In genomic region chr12:78219191-78219825, GRCm38 (mm10) we compare ENCODE assay signal across 19 mouse cellular contexts. TPM values are rescaled to one million over a fixed set of nuclear protein-coding genes. Genes with fewer than 3 reads are reported as not detected.
DNase-seq lines count a peak whose midpoint lies in the region; ATAC-seq and TF ChIP-seq lines count a peak whose summit lies in the region.
"Had no signal": no experiment of that assay in that cellular context is flagged by ENCODE, and none has a peak within 500 bp of the region (broad histone marks: within the 10 kb centered on the region; RNA-seq: fewer than 3 reads in every experiment).

No protein-coding gene starts in this region.

- 59% methylated on average over 4 of the region's 4 CpGs for WGBS in intestine, postnatal 0 days
- WGBS in intestine, embryonic 16.5 days, result 75% methylated on average over 4 of the region's 4 CpGs
- WGBS in macrophage (ENCODE audit: missing documents), result 23% methylated on average over 4 of the region's 4 CpGs

- DNase-seq in 416B (ENCODE audit: low read depth), result peak; percentile 64
- peak; percentile 47 for DNase-seq in NIH3T3 (ENCODE audit: low read depth)
- no peak for DNase-seq in urinary bladder, adult 2 months (ENCODE audit: low spot score)
- no peak for DNase-seq in left cerebral cortex, postnatal 25 days (ENCODE audit: low spot score in 2 of 2)
- DNase-seq: cerebellum, adult 11 months; layer of hippocampus, adult 9-11 months; left cerebral cortex, postnatal 4 days had no signal

- no peak overlapping the region for H3K9ac ChIP-seq in intestine, postnatal 0 days (ENCODE audit: low read depth, low read length)
- H3K9ac ChIP-seq in intestine, embryonic 16.5 days (ENCODE audit: low read depth, low read length), result no peak overlapping the region
- H3K9ac ChIP-seq: embryonic facial prominence, embryonic 12.5 days; hindbrain, embryonic 15.5 days; liver, embryonic 15.5 days; midbrain, embryonic 12.5 days had no signal

- peak overlapping the region; percentile 47 for H3K4me2 ChIP-seq in intestine, postnatal 0 days (replicated peaks; ENCODE audit: low read depth)
- no peak overlapping the region for H3K4me2 ChIP-seq in intestine, embryonic 16.5 days (ENCODE audit: low read depth, low read length)
- H3K4me2 ChIP-seq: embryonic facial prominence, embryonic 12.5 days; hindbrain, embryonic 15.5 days; liver, embryonic 15.5 days; midbrain, embryonic 12.5 days had no signal

- no peaks in the 10 kb centered on the region for H3K9me3 ChIP-seq in intestine, postnatal 0 days (ENCODE audit: control insufficient read depth)
- no peaks in the 10 kb centered on the region for H3K9me3 ChIP-seq in intestine, embryonic 16.5 days (ENCODE audit: control insufficient read depth, low read length)
- H3K9me3 ChIP-seq: embryonic facial prominence, embryonic 12.5 days; hindbrain, embryonic 15.5 days; liver, embryonic 15.5 days; midbrain, embryonic 12.5 days had no signal

- ATAC-seq in intestine, postnatal 0 days, result no peak
- no peak for ATAC-seq in intestine, embryonic 16.5 days
- no peak for ATAC-seq in megakaryocyte-erythroid progenitor cell, adult 5-6 weeks (replicated peaks; ENCODE audit: low FRiP score, low TSS enrichment, poor library complexity, severe bottlenecking)

- 0 out of 2 replicates have a peak overlapping the region, but pooled peaks have one; percentile 18 for H3K4me3 ChIP-seq in intestine, postnatal 0 days (ENCODE audit: low read depth, low read length)
- H3K4me3 ChIP-seq in intestine, embryonic 16.5 days (ENCODE audit: low read length), result no peak overlapping the region
- H3K4me3 ChIP-seq in macrophage (ENCODE audit: inconsistent target), result peak overlapping the region; percentile 12; the same call in 1 of the 2 replicates
- H3K4me3 ChIP-seq: embryonic facial prominence, embryonic 12.5 days; hindbrain, embryonic 15.5 days; liver, embryonic 15.5 days; midbrain, embryonic 12.5 days had no signal

- H3K36me3 ChIP-seq in intestine, postnatal 0 days (ENCODE audit: control insufficient read depth, insufficient read depth), result no peaks in the 10 kb centered on the region
- no peaks in the 10 kb centered on the region for H3K36me3 ChIP-seq in intestine, embryonic 16.5 days (ENCODE audit: control insufficient read depth, insufficient read depth, low read length)
- no peaks in the 10 kb centered on the region for H3K36me3 ChIP-seq in macrophage (ENCODE audit: inconsistent target)
- H3K36me3 ChIP-seq: embryonic facial prominence, embryonic 12.5 days; hindbrain, embryonic 15.5 days; liver, embryonic 15.5 days; midbrain, embryonic 12.5 days had no signal

- H3K79me2 ChIP-seq in macrophage (ENCODE audit: inconsistent target), result no peaks in the 10 kb centered on the region

- H3K27me3 ChIP-seq in intestine, postnatal 0 days (replicated peaks; ENCODE audit: control insufficient read depth, insufficient read depth, low read length), result no peaks in the 10 kb centered on the region
- no peaks in the 10 kb centered on the region for H3K27me3 ChIP-seq in intestine, embryonic 16.5 days (replicated peaks; ENCODE audit: control insufficient read depth, insufficient read depth, low read length)
- H3K27me3 ChIP-seq: embryonic facial prominence, embryonic 12.5 days; hindbrain, embryonic 15.5 days; liver, embryonic 15.5 days; midbrain, embryonic 12.5 days had no signal

- H3K4me1 ChIP-seq in intestine, postnatal 0 days (replicated peaks; ENCODE audit: control insufficient read depth, insufficient read depth, low read length), result no peaks in the 10 kb centered on the region
- no peaks in the 10 kb centered on the region for H3K4me1 ChIP-seq in intestine, embryonic 16.5 days (ENCODE audit: control insufficient read depth, insufficient read depth, low read length)
- H3K4me1 ChIP-seq: embryonic facial prominence, embryonic 12.5 days; hindbrain, embryonic 15.5 days; liver, embryonic 15.5 days; midbrain, embryonic 12.5 days had no signal

- no peak overlapping the region for H3K27ac ChIP-seq in intestine, postnatal 0 days (ENCODE audit: low read depth, low read length)
- H3K27ac ChIP-seq in intestine, embryonic 16.5 days (ENCODE audit: low read length), result no peak overlapping the region
- no peak overlapping the region for H3K27ac ChIP-seq in macrophage
- H3K27ac ChIP-seq: embryonic facial prominence, embryonic 12.5 days; hindbrain, embryonic 15.5 days; liver, embryonic 15.5 days; midbrain, embryonic 12.5 days had no signal

- no peak for TF ChIP-seq CTCF in intestine, postnatal 0 days (IDR thresholded peaks at IDR 0.05; ENCODE audit: low read depth)

- intact Hi-C loops in left cerebral cortex, postnatal 25 days (cut with DNase I), result no loop called here

RNA-seq across cellular contexts. Expression of gene Gphn, which starts 6.9 kb away (rescaled TPM):
- polyA plus RNA-seq in intestine, postnatal 0 days (2015; fragmentation: Nextera tagmentation; extraction: Ambion mirVana), result 7.1 and 9.1 TPM in 2 replicates
- polyA plus RNA-seq in intestine, embryonic 16.5 days (2015; fragmentation: Nextera tagmentation; extraction: Ambion mirVana), result 12.8 and 13.9 TPM in 2 replicates
- 10 to 100 TPM; 23.3 to 57.8 (median 35.7) TPM for total RNA-seq in macrophage (2018; cell fraction: chromatin; rRNA removed)
- 10 to 100 TPM; 11.8 to 20.5 (median 15.6) TPM for total RNA-seq in macrophage (2018; cell fraction: cytosol; rRNA removed)
- 10 to 100 TPM; 19.8 to 37.4 (median 25.0) TPM for total RNA-seq in macrophage (2018; cell fraction: nucleus; rRNA removed)
- polyA plus RNA-seq in macrophage (2018), result 11.6 to 16.8 TPM (median 16.2 TPM) in 3 replicates
- 8.4 and 14.0 TPM in 2 replicates for total RNA-seq in megakaryocyte-erythroid progenitor cell, adult 5-6 weeks (2014; fragmentation: Nextera tagmentation)
- total RNA-seq in megakaryocyte-erythroid progenitor cell, adult 5-6 weeks (2017), result 10.9 and 11.1 TPM in 2 replicates
- polyA plus RNA-seq in urinary bladder, adult 2 months (2012; rRNA removed), result 21.0 and 21.7 TPM in 2 replicates
- 10 to 100 TPM; 63.4 to 70.9 TPM for total RNA-seq in left cerebral cortex, postnatal 25 days (2021)

RNA-seq across cellular contexts. Expression of gene Gm6657, which starts 25.3 kb away (rescaled TPM):
- not detected in 2 replicates for polyA plus RNA-seq in intestine, postnatal 0 days (2015; fragmentation: Nextera tagmentation; extraction: Ambion mirVana)
- polyA plus RNA-seq in intestine, embryonic 16.5 days (2015; fragmentation: Nextera tagmentation; extraction: Ambion mirVana), result not detected in 2 replicates
- total RNA-seq in macrophage (2018; cell fraction: chromatin; rRNA removed), result not detected
- total RNA-seq in macrophage (2018; cell fraction: cytosol; rRNA removed), result not detected
- not detected for total RNA-seq in macrophage (2018; cell fraction: nucleus; rRNA removed)
- not detected in 3 replicates for polyA plus RNA-seq in macrophage (2018)
- not detected in 2 replicates for total RNA-seq in megakaryocyte-erythroid progenitor cell, adult 5-6 weeks (2014; fragmentation: Nextera tagmentation)
- total RNA-seq in megakaryocyte-erythroid progenitor cell, adult 5-6 weeks (2017), result not detected in 2 replicates
- not detected in 2 replicates for polyA plus RNA-seq in urinary bladder, adult 2 months (2012; rRNA removed)
- not detected for total RNA-seq in left cerebral cortex, postnatal 25 days (2021)
- total RNA-seq: adrenal gland, postnatal 4 days; gastrocnemius, adult 18-20 months; left cerebral cortex, postnatal 4 days had no signal
- polyA plus RNA-seq: embryonic facial prominence, embryonic 12.5 days; heart, embryonic 14.5 days; hindbrain, embryonic 15.5 days; kidney, embryonic 16.5 days; liver, embryonic 15.5 days; midbrain, embryonic 12.5 days had no signal

Comparison
In these comparisons a context has a peak if more than half of its experiments do, and no peak if none do; other contexts are left out.
1. DNase-seq: peak in 416B (single experiment) and NIH3T3 (single experiment); none in urinary bladder, adult 2 months (single experiment) and left cerebral cortex, postnatal 25 days (0 of 2).